Mouse (Mus musculus) heart, adult 2 months (tissue): Measurements from ENCODE around the gene Tdgf1. TPM values are rescaled to one million over a fixed set of nuclear protein-coding genes. Genes with fewer than 3 reads are reported as not detected.
A peak's percentile ranks its signal among the peaks of the same experiment; 100 is the strongest.

ENCODE experiments used
- DNase-seq, 2 experiments: peaks; one replicate each; pipeline ENCODE4 v3.0.0; 2021
- H3K27ac ChIP-seq: fragments of 200-600 bp; 2 replicates; pipeline ENCODE4 v1.8.1; 2022
- H3K27me3 ChIP-seq: fragments of 200-500 bp; 2 replicates; pipeline ENCODE4 v1.6.1; 2012; ENCODE audit warnings: mild to moderate bottlenecking, low read length, inconsistent platforms, mixed read lengths; ENCODE audit not compliant: control insufficient read depth, insufficient read depth
- H3K36me3 ChIP-seq: fragments of 200-500 bp; 2 replicates; pipeline ENCODE4 v1.6.1; 2012; ENCODE audit warnings: low read length, inconsistent platforms; ENCODE audit not compliant: control insufficient read depth, insufficient read depth
- H3K4me1 ChIP-seq: fragments of 200-500 bp; 2 replicates; pipeline ENCODE4 v1.6.1; 2011; ENCODE audit warnings: low read length; ENCODE audit not compliant: control insufficient read depth, insufficient read depth
- H3K4me3 ChIP-seq: fragments of 200-600 bp; 2 replicates; pipeline ENCODE4 v1.8.1; 2022
- H3K79me2 ChIP-seq: fragments of 200-500 bp; replicated peaks from 2 replicates; pipeline ENCODE4 v1.6.1; 2012; ENCODE audit warnings: mild to moderate bottlenecking, inconsistent platforms, low read length, moderate library complexity, mixed read lengths; ENCODE audit not compliant: control insufficient read depth, insufficient read depth
- H3K9ac ChIP-seq: fragments of 200-500 bp; 2 replicates; pipeline ENCODE4 v1.6.1; 2012; ENCODE audit warnings: low read depth, mild to moderate bottlenecking, control low read depth, inconsistent platforms, low read length, mixed read lengths
- CTCF ChIP-seq: fragments of 200-600 bp; IDR thresholded peaks from 2 replicates; pipeline ENCODE4 v1.8.1; 2022; ENCODE audit warnings: antibody characterized with exemption, mild to moderate bottlenecking, moderate library complexity
- EP300 ChIP-seq: fragments of 200-500 bp; IDR thresholded peaks from 2 replicates; pipeline ENCODE4 v1.6.1; 2011; ENCODE audit warnings: low read depth, low read length, control low read depth; ENCODE audit not compliant: insufficient read depth
- POLR2A ChIP-seq: fragments of 200-500 bp; IDR thresholded peaks from 2 replicates; pipeline ENCODE4 v1.6.1; 2011; ENCODE audit warnings: mild to moderate bottlenecking, low read depth, low read length, control low read depth; ENCODE audit not compliant: insufficient read depth
- WGBS: fragments of 180-500 bp; shearing (Covaris S2); methylation state at CpG from one replicate; pipeline ENCODE4 v1.1.7; 2018; 5-methylcytosine and 5-hydroxymethylcytosine counted together
- intact Hi-C: fragments of 180-260 bp; cut with DNase I; formaldehyde crosslinking; loops from one replicate; pipeline ENCODE4 v1.15.1; 2025
- polyA plus RNA-seq: library from polyadenylated mRNA; depleted of rRNA; stranded (reverse); fragments of >200 nt; gene quantifications from 2 replicates; pipeline ENCODE4 v1.2.3, GENCODE M21; 2012
- total RNA-seq, 2 experiments: library from RNA; stranded (reverse); gene quantifications; 2 replicates each; pipeline ENCODE4 v1.2.3; 2021

The Tdgf1 gene
- total and polyA plus RNA-seq, 3 experiments: not detected

DNA sequence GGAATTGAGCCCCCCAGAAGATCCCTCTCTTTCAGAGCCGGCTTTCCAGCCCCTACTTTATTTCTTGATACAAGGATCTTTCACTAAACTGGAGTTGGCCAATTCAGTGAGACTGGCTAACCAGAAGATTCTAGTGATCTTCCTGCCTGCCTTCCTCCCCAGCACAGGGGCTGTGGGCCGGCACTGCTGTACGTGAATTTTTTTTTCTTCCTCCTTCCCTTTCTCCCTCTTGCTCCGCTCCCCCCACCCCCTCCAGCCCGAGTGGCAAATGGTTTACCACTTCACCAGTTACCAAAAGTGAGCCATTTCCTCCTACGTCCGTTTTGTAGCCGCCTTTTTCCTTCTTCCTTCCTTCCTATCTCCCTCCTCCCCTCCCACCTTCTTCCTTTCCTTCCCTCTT, 30.5 kb downstream of the Tdgf1 start:
- WGBS: 39% methylated on average over 8 of the region's 8 CpGs
- DNase-seq: no peak
- TF ChIP-seq POLR2A: no peak
- TF ChIP-seq CTCF: no peak
- no peak for TF ChIP-seq EP300
- Histone ChIP-seq H3K27me3 (no peaks in the 10 kb centered on the region), H3K79me2 (no peaks in the 10 kb centered on the region), H3K4me3 (no peak overlapping the region), H3K36me3 (no peaks in the 10 kb centered on the region), H3K4me1 (no peaks in the 10 kb centered on the region; the same call in 1 of the 2 replicates), H3K9ac (no peak overlapping the region), H3K27ac (no peak overlapping the region)
- intact Hi-C loops: no loop called here

DNA sequence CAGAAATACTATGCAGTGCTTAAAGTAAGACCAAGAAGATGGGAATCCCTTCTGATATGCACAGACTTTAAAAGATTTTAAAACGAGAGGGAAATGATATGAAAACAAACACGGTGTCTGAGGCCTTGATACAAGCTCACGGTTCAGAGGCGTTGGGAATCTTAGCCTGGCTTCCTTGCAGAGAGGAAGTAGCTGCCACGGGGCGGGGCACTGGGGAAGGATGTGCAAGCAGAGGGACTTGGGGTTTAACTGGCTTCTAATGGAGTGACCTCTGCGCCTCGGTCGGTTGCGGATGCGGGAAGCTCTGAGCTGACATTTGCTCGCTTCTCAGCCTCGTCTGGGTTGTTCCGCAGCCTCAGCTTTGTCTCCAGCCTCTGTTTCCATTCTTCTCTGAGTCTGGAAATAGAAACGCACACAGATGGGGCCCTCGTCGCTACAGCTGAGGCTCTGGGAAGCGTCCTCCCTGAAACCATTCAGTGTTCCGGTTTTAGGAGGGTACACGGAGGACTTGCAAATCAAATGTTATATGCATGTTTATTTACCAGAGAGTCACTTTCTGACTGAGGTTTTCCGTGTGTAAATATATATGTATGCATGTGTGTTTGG, 31.2 kb downstream of the Tdgf1 start:
- intact Hi-C loops: no loop called here
- 60% methylated on average over 21 of the region's 21 CpGs for WGBS
- H3K4me1 ChIP-seq: no peaks in the 10 kb centered on the region

DNA sequence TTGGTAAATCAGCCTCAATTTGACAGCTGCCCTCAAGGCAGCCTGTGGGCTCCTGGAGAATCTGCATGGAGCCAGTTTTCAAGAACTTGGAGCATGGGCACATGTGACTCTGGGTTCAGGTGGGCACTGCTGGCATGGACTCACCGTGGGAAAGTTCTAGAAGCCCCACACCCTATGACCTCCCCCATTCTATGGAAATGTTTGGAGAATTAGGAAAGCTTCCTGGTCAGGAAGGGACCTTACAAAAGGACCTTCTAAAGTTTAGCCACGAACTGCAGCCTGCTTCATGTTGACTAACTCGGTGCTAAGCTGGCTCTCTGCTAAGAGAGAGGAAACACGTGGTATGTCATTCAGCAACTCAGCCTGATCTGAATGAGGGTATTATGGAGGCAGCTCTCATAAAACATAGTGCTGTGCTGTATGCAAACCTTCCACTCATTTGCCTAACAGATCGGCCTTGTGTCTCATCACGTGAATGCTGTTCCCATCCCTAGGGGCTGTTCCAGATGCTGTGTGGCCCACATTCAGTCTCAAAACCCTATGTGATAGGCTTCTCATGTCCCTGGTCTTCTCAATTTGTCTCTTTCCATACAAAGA, 36.5 kb downstream of the Tdgf1 start:
- H3K9ac ChIP-seq: no peak overlapping the region
- no peaks in the 10 kb centered on the region for H3K4me1 ChIP-seq
- TF ChIP-seq CTCF (no peak), EP300 (no peak), POLR2A (no peak)
- H3K36me3 ChIP-seq: no peaks in the 10 kb centered on the region
- no peak overlapping the region for H3K27ac ChIP-seq
- 54% methylated on average over 6 of the region's 6 CpGs for WGBS
- H3K4me3 ChIP-seq: no peak overlapping the region
- H3K27me3 ChIP-seq: no peaks in the 10 kb centered on the region
- H3K79me2 ChIP-seq: no peaks in the 10 kb centered on the region
- peak in 1 of 2 experiments; percentile 2 for DNase-seq
- intact Hi-C loops: no loop called here

More for the DNA sequence above, 31.2 kb downstream of the Tdgf1 start:
- no peak overlapping the region for H3K27ac ChIP-seq
- TF ChIP-seq CTCF (no peak), EP300 (no peak), POLR2A (no peak)
- no peak overlapping the region for H3K9ac ChIP-seq
- no peaks in the 10 kb centered on the region for H3K79me2 ChIP-seq
- H3K36me3 ChIP-seq: no peaks in the 10 kb centered on the region
- DNase-seq: no peak
- H3K27me3 ChIP-seq: no peaks in the 10 kb centered on the region
- no peak overlapping the region for H3K4me3 ChIP-seq

DNA sequence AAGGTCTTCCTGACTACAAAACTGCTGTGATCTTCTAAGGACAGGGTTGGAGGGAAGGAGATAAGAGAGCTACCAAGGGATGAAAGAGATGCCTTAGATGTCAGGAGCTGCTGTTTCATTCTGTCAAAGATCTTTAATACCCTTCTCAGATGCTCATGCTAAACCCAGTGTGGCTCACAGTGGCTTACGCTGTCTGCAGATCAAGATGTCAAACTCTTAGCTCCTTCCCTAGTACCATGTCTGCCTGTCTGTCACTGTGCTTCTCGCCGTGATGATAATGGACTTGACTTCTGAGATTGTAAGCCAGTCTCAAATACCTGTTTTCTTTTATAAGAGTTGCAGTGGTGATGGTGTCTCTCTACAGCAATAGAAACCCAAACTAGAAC, 37.3 kb downstream of the Tdgf1 start:
- Histone ChIP-seq H3K36me3 (no peaks in the 10 kb centered on the region), H3K79me2 (no peaks in the 10 kb centered on the region), H3K9ac (no peak overlapping the region), H3K4me3 (no peak overlapping the region), H3K27me3 (no peaks in the 10 kb centered on the region), H3K27ac (no peak overlapping the region), H3K4me1 (no peaks in the 10 kb centered on the region)
- intact Hi-C loops: no loop called here
- TF ChIP-seq POLR2A (no peak), EP300 (no peak), CTCF (no peak)
- 95% methylated on average over 3 of the region's 3 CpGs for WGBS
- no peak for DNase-seq

DNA sequence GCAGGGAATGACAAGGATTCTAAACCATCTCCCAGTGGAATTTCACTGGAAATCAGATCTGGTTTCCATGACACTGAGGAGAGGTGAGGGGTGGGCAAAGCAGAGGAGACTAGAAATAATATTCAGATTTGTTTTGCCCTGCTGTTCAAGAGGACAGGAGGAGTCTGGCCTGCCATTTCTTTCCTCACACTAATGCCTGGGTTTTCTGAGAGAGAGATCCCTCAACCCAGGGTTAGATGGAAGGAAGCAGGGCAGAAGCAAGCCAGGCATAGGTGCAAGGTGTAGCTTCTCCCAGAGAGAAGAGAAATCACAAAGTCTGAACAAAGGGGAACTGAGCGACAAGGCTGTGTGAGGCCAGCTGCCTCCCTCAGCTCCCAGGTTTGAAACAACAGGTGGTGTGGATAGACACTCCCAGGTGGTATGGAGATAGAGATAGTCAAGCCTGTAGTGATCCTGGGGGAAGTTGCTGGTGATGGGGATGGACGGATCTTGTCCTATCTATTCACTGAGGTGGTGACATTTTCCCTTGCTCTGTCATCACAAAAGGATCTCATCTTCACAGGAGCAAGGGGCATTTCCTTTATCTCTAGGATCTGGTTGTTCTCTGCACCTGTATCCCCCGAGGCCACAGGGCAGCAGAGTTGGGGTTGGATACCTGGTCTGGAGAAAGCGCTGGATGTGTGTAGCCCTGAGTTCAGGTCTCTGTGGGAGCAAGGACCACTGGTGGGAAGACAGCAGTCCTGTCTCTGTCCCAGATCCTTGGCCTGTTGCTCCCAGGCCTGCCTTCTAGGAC, 37.9 kb downstream of the Tdgf1 start:
- 81% methylated on average over 4 of the region's 4 CpGs for WGBS

DNA sequence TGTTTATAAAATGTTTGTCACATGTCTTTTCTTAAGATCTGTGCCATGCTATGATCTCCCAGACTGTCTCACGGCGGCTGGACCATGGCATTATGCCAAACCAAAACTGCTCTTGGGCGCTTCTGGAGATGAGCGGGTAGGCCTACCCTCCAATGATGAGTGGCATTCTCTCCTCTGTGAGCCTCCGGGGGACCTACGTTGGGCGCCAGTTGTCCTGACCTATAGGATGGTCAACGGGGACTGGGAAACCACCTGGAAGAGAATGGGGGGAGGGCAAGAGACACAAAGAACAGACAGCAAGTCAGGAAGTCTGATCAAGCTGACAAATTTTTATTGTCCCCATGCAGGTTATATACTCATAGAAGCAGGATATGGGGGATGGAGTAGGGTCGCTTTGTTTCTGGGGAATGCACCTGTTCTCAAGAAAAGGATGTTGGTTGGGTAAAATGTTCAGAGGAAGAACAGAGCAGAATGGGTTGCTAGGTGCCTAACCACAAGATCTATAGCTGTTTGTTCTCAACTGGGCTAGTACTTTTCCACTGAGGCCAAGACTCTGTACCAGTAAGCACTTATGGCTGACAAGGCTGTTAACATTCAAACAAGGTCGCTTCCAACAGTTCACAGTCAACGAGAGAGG, 38.6 kb downstream of the Tdgf1 start:
- Histone ChIP-seq H3K4me3 (no peak overlapping the region), H3K36me3 (no peaks in the 10 kb centered on the region), H3K27me3 (no peaks in the 10 kb centered on the region), H3K4me1 (no peaks in the 10 kb centered on the region), H3K9ac (no peak overlapping the region), H3K79me2 (no peaks in the 10 kb centered on the region), H3K27ac (no peak overlapping the region)
- intact Hi-C loops: no loop called here
- TF ChIP-seq POLR2A: no peak
- TF ChIP-seq CTCF: no peak
- TF ChIP-seq EP300: no peak
- DNase-seq: no peak
- 88% methylated on average over 11 of the region's 11 CpGs for WGBS

More for the DNA sequence above, 37.9 kb downstream of the Tdgf1 start:
- Histone ChIP-seq H3K9ac (no peak overlapping the region), H3K27ac (no peak overlapping the region), H3K27me3 (no peaks in the 10 kb centered on the region), H3K4me1 (no peaks in the 10 kb centered on the region), H3K4me3 (no peak overlapping the region), H3K79me2 (no peaks in the 10 kb centered on the region), H3K36me3 (no peaks in the 10 kb centered on the region)
- TF ChIP-seq EP300 (no peak), CTCF (no peak), POLR2A (no peak)
- no peak for DNase-seq
- intact Hi-C loops: no loop called here
